Mouse (Mus musculus) kidney, adult 2 months (tissue): Measurements from ENCODE around the gene Idi1.
"Not testable (repeated sequence)": the region's sequence is repeated elsewhere in the genome, so short reads cannot be mapped to it uniquely, and the experiment has no call there.

Source experiments
- CTCF ChIP-seq: fragments of 200-500 bp; conservative IDR thresholded peaks from 2 replicates; pipeline ENCODE4 v1.5.1; 2011; ENCODE audit warnings: low read depth, mild to moderate bottlenecking, control low read depth, low read length, moderate library complexity, mixed read lengths; ENCODE audit not compliant: insufficient read depth, insufficient read length
- POLR2A ChIP-seq: fragments of 200-500 bp; IDR thresholded peaks from one replicate; pipeline ENCODE4 v1.6.1; 2011; ENCODE audit warnings: low read depth, low read length, control low read depth

GRCm38 (mm10) chr13:8941701-8942100, 56.4 kb downstream of the Idi1 start:
- not testable (repeated sequence) for TF ChIP-seq CTCF, POLR2A
